Mouse (Mus musculus) neural tube, embryonic 11.5 days (tissue): Measurements from ENCODE around the gene Ell. TPM values are rescaled to one million over a fixed set of nuclear protein-coding genes. Genes with fewer than 3 reads are reported as not detected.

Experiments
- ATAC-seq: fragments of 200-750 bp; cut with Nextera tagmentation; 2 replicates; pipeline ENCODE4 v1.8.0; 2017; ENCODE audit warnings: moderate number of reproducible peaks, mild to moderate bottlenecking, moderate TSS enrichment, moderate library complexity; ENCODE audit not compliant: insufficient read depth, low FRiP score, low TSS enrichment
- DNase-seq: peaks from one replicate; pipeline ENCODE4 v3.0.0-alpha.2; 2015; ENCODE audit warnings: low spot score
- H3K27ac ChIP-seq: fragments of 300-500 bp; sonication (generic); 2 replicates; pipeline ENCODE4 v1.5.1; 2014; ENCODE audit warnings: low read depth, mild to moderate bottlenecking, low read length
- H3K27me3 ChIP-seq: fragments of 300-500 bp; sonication (generic); 2 replicates; pipeline ENCODE4 v1.6.1; 2014; ENCODE audit warnings: mild to moderate bottlenecking, low read length, mixed read lengths; ENCODE audit not compliant: control insufficient read depth, insufficient read depth
- H3K36me3 ChIP-seq: fragments of 300-500 bp; sonication (generic); 2 replicates; pipeline ENCODE4 v1.6.1; 2014; ENCODE audit warnings: mild to moderate bottlenecking, low read length, moderate library complexity, mixed read lengths; ENCODE audit not compliant: control insufficient read depth, insufficient read depth
- H3K4me1 ChIP-seq: fragments of 300-500 bp; sonication (generic); 2 replicates; pipeline ENCODE4 v1.6.1; 2014; ENCODE audit warnings: low read length, mixed read lengths; ENCODE audit not compliant: control insufficient read depth, insufficient read depth
- H3K4me2 ChIP-seq: fragments of 300-500 bp; sonication (generic); 2 replicates; pipeline ENCODE4 v1.6.1; 2014; ENCODE audit warnings: low read depth, mild to moderate bottlenecking, moderate library complexity
- H3K4me3 ChIP-seq: fragments of 300-500 bp; sonication (generic); 2 replicates; pipeline ENCODE4 v1.5.1; 2014; ENCODE audit warnings: low read depth, low read length
- H3K9ac ChIP-seq: fragments of 300-500 bp; sonication (generic); 2 replicates; pipeline ENCODE4 v1.6.1; 2014; ENCODE audit warnings: mild to moderate bottlenecking, low read length
- H3K9me3 ChIP-seq: fragments of 300-500 bp; sonication (generic); 2 replicates; pipeline ENCODE4 v1.6.1; 2016; ENCODE audit warnings: low read length; ENCODE audit not compliant: control insufficient read depth
- WGBS: fragments of 180-500 bp; shearing (Covaris S2); extraction: QIAGEN DNeasy Blood & Tissue Kit; methylation state at CpG from one replicate; pipeline ENCODE4 v1.1.7; 2014; 5-methylcytosine and 5-hydroxymethylcytosine counted together
- polyA plus RNA-seq: library from polyadenylated mRNA; unstranded; fragments of >200 nt; fragmentation: Nextera tagmentation; extraction: Ambion mirVana; gene quantifications from 2 replicates; pipeline ENCODE4 v1.2.1, GENCODE M21; 2014

Gene Ell
- polyA plus RNA-seq, result 18.8 and 22.2 TPM in 2 replicates

DNA sequence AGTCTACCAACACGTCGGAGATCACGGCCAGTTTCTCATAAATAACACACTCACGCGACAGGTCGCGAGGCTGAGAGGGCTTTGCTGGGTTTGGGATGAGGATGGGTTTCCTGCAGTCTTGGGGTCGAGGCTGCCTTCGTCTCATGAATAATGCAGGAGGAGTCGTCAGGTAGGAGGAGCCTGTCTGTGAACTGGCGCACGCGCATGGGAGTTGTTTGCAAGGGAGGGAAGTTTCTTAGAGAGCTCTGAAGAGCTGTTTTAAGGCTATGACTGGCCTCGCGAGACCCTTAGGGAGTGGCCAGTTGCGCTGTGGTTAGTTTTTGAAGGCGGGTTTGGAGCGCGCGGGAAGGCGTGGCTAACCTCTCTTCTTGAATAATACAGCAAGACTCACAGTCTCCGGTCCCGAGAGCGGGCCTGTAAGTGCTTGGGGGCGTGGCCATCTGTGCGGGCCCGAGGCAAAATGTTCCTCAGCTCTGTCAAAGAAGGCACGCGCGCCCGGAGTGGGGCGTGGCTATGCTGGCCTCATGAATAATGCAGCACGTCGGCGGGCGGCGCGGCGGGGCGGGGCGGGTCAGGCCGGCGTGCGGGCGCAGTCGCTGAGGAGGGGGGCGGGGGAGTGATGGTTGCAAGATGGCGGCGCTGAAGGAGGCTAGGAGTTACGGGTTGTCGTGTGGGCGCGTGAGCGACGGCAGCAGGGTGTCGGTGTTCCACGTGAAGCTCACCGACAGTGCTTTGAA lies at the start of gene Ell:
Gene Ell, plus strand, starts transcription at position 381 of the 737 bp plus-strand sequence.
- under 1% methylated on average over 57 of the region's 58 CpGs for WGBS
- Histone ChIP-seq H3K36me3 (peaks cover 12% of the 10 kb centered on the region), H3K9ac (peak within 1 kb of the TSS; percentile 55), H3K4me2 (peak within 1 kb of the TSS; percentile 80), H3K4me3 (peak within 1 kb of the TSS; percentile 71), H3K4me1 (peaks cover 13% of the 10 kb centered on the region), H3K27me3 (no peaks in the 10 kb centered on the region), H3K9me3 (no peaks in the 10 kb centered on the region), H3K27ac (peak within 1 kb of the TSS; percentile 82)
- peak; percentile 99 for DNase-seq
- peak; percentile 85 for ATAC-seq

DNA sequence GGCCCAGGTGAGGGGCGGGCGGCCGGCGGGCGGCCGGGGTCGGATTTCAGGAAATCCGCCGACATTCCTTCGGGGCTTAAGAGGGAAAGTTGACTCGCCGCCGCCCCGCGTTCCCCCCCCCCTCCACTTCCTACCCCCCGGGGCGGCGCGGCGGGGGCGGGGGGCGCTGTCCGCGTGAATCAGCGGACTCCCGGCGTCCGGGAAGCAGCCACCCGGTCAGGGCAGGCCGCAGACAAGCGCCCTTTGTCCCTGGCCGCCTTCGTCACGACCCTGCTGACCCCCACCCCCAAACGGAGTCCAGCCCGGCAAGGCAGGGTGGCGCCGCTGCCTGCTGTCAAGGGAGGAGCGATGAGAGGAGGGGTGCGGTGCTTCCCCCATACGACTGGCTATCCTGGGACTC lies 49.7 kb upstream of the Ell start:
- Histone ChIP-seq H3K36me3 (no peaks in the 10 kb centered on the region), H3K27me3 (peaks cover 96% of the 10 kb centered on the region), H3K27ac (no peak overlapping the region), H3K4me3 (peak overlapping the region; percentile 18; the same call in 1 of the 2 replicates), H3K4me1 (peaks cover 32% of the 10 kb centered on the region), H3K4me2 (peak overlapping the region; percentile 32), H3K9ac (no peak overlapping the region; the same call in 1 of the 2 replicates), H3K9me3 (no peaks in the 10 kb centered on the region)
- ATAC-seq (no peak), DNase-seq (no peak)
- 2% methylated on average over 26 of the region's 41 CpGs for WGBS

DNA sequence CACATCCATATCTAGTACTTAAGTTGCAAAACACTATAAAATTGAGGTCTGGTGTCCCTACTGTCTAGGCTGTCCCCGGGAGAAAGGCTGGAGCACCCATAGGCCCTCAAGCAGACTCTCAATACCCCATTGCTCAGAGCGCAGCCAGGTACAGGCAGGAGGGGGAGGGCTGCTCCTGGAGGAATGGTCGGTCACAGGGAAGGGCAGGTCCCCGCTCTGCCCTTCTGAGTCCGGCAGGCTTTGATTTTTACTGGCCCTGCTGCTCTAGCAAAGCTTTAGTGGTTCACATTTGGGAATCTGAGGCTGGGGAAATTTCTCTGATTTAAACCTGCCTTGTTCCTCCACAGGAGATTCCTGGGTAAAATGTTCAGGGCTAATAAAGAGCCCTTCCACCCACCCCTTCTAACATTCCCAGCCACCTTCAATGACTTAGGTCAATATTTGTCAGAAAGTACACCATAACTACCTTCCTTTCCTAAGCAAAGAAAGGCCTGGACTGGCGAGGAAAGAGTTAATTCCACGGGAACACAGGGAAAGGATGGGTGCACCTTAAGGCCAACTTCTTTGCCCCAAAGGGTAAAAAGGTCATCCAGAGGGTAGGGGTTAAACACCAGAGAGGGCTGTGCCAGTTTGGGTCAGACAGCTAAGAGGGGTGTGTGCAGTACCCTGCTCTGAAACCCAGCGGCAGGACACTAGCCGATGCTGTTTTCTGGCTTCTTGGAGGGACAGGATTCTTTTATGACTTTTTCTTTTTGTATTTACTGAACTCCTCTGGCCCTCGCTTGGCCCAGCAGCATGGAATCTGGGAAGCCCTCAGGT lies 49.0 kb upstream of the Ell start:
- Histone ChIP-seq H3K27ac (no peak overlapping the region), H3K9me3 (no peaks in the 10 kb centered on the region), H3K27me3 (peaks cover 96% of the 10 kb centered on the region), H3K4me3 (peak overlapping the region; percentile 4; the same call in 1 of the 2 replicates), H3K4me1 (peaks cover 32% of the 10 kb centered on the region), H3K4me2 (no peak overlapping the region), H3K9ac (no peak overlapping the region), H3K36me3 (no peaks in the 10 kb centered on the region)
- WGBS, result 7% methylated on average over 10 of the region's 10 CpGs
- DNase-seq, result no peak
- ATAC-seq, result no peak

DNA sequence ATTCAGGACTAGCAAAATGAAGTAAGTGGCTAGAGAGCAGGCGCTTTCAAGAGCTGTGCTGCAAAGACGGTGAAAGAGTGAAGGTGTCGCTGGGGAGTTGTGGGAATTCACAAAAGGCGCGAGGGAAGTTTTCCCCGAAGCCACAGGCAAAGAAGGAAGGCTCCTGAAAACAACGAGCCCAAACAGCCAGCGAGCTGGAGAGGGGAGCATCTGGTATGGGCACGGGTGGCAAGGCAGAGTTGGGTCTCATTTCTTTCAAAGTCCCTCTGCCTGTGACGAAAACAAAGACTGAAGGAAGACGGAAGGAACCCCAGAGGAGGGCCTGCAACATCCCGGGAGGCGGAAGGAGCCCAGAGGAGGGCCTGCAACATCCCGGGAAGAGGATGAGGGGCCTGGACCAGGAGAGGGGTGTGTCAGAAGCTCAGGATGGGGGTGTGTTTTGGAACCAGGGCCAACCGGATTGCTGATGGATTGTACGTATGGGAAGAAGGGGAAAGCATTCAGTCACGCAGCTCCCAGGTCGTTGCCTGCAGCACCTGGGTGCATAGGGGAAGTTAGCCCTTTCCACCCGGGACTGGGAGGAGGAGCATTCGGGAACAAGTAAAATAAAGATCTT lies 48.3 kb upstream of the Ell start:
- peak overlapping the region; percentile 4; the same call in 1 of the 2 replicates for H3K4me3 ChIP-seq
- peaks cover 96% of the 10 kb centered on the region for H3K27me3 ChIP-seq
- H3K9me3 ChIP-seq, result no peaks in the 10 kb centered on the region
- DNase-seq (no peak), ATAC-seq (no peak)
- H3K4me2 ChIP-seq, result no peak overlapping the region
- no peaks in the 10 kb centered on the region for H3K36me3 ChIP-seq
- WGBS, result 2% methylated on average over 20 of the region's 20 CpGs
- H3K4me1 ChIP-seq, result peaks cover 38% of the 10 kb centered on the region
- H3K9ac ChIP-seq, result no peak overlapping the region
- H3K27ac ChIP-seq, result no peak overlapping the region

DNA sequence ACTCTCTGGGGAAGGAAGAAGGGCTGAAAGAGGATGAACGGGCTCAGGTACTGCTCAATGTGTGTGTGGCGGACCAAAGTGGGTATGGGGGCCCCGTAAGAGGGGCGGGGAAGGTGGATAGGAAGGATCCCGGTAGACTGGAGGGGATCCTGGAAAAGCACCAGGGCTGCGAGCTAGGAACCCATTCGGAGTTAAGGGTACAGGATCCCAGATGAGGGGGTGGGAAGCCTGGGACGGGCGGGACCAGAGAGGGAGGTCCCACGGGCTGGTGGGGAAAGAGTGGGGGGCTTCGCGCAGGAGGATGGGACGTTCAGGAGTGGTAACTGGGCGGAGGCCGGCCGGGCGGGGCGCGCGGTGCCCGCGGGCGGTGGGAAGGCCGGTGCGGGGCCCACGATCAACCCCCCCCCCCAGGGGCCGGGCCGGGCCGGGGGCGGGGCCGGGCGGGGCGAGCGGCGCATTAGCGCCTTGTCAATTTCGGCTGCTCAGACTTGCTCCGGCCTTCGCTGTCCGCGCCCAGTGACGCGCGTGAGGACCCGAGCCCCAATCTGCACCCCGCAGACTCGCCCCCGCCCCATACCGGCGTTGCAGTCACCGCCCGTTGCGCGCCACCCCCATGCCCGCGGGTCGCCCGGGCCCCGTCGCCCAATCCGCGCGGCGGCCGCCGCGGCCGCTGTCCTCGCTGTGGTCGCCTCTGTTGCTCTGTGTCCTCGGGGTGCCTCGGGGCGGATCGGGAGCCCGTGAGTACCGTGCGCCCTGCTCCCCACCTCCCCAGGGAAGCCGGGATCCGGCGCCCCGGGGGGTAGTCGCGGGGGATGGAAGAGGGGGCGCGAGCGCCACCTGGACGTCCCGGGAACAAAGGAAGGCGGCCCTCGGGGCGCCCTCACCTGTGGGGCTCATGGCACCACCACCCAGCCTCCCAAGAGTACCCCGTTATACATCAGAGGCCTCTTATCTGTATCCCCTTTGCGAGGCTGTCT lies 46.3 kb upstream of the Ell start, which contains the start of gene Crlf1:
Gene Crlf1, plus strand, starts transcription at position 495 of the 977 bp plus-strand sequence.
- H3K9ac ChIP-seq, result no peak within 1 kb of the TSS; the same call in 1 of the 2 replicates
- ATAC-seq (no peak), DNase-seq (no peak)
- peaks cover 99% of the 10 kb centered on the region for H3K27me3 ChIP-seq
- H3K27ac ChIP-seq, result no peak within 1 kb of the TSS
- peak within 1 kb of the TSS; percentile 29 for H3K4me3 ChIP-seq
- under 1% methylated on average over 61 of the region's 93 CpGs for WGBS
- peaks cover 35% of the 10 kb centered on the region for H3K4me1 ChIP-seq
- no peaks in the 10 kb centered on the region for H3K36me3 ChIP-seq
- H3K9me3 ChIP-seq, result no peaks in the 10 kb centered on the region
- peak within 1 kb of the TSS; percentile 41 for H3K4me2 ChIP-seq

DNA sequence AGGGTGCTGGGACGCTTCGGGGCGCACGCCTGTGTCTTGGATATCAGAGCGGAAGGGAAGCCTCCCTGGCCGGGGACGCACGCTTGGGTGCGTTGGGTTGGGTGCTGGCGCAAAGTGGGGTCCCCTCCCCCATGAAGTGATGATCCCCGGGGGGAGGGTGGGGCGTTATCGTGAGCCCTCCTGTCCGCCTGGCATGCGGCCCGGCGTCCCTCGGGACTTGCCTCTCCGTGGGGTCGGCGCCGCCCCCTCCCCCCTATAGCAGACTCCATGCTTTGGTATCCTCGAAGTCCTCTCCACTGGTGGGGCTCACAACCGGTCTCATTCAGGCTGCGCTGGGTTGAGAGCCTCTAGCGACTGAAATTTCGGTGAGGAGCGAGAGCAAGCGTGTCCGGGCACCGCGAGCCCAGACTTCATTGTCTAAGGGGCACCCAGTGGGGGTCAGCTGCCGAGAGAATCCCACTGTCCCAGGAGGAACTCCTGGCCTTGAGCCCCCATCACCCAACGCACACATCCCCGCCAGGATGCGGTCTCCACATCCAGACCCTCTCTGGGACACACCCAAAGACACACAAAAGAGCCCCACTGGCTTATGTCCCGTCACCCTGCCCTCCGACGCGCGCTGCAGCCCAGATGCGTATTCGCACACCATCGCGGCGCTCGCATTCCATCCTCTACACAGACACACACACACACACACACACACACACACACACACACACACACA lies 45.4 kb upstream of the Ell start:
- Histone ChIP-seq H3K27ac (no peak overlapping the region), H3K9ac (no peak overlapping the region), H3K4me3 (no peak overlapping the region), H3K4me1 (peaks cover 27% of the 10 kb centered on the region), H3K9me3 (no peaks in the 10 kb centered on the region), H3K27me3 (peaks cover 97% of the 10 kb centered on the region), H3K36me3 (no peaks in the 10 kb centered on the region), H3K4me2 (peak overlapping the region; percentile 41; the same call in 1 of the 2 replicates)
- DNase-seq (no peak), ATAC-seq (no peak)
- WGBS, result under 1% methylated on average over 42 of the region's 47 CpGs

DNA sequence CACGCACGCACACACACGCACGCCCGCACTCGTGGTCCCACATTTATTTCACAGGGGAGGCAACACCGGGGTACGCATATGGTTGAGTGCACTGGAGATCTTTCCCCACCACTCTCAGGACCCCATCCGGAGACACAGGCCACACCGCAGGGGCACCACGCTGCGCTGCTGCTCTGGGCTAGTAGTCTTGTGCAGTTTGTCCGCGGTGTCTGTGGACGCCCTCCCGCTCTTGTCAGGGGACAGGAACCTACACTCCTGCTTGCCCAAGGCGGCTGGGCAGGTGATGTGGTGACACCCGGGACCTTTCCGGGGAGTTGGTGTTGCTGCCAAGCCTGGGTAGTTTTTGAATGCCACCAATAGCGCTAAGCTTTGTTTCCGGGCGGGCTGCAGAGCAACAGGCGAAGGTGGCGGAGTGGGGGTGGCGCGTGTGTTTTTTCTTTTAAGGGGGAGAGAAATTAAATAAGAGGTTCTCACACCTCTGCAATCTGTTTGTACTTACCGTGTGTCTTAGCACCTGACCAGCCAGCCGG lies 44.8 kb upstream of the Ell start:
- DNase-seq, result no peak
- Histone ChIP-seq H3K27me3 (peaks cover 97% of the 10 kb centered on the region), H3K4me1 (peaks cover 21% of the 10 kb centered on the region), H3K9me3 (no peaks in the 10 kb centered on the region), H3K27ac (no peak overlapping the region), H3K36me3 (no peaks in the 10 kb centered on the region), H3K9ac (no peak overlapping the region), H3K4me3 (no peak overlapping the region), H3K4me2 (no peak overlapping the region; the same call in 1 of the 2 replicates)
- ATAC-seq, result no peak
- WGBS, result 2% methylated on average over 28 of the region's 28 CpGs
